Mouse (Mus musculus) gastrocnemius, postnatal 36 days (tissue): ENCODE data around the gene Snai1. TPM values are rescaled to one million over a fixed set of nuclear protein-coding genes. Genes with fewer than 3 reads are reported as not detected.
A peak's percentile ranks its signal among the peaks of the same experiment; 100 is the strongest.

Experiments
- DNase-seq, 2 experiments: peaks; one replicate each; pipeline ENCODE4 v3.0.0; 2022
- intact Hi-C: fragments of 180-260 bp; cut with DNase I; formaldehyde crosslinking; loops from one replicate; pipeline ENCODE4 v1.15.1; 2025
- total RNA-seq, 2 experiments: library from RNA; stranded (reverse); gene quantifications; 2 replicates each; pipeline ENCODE4 v1.2.3; 2021

The Snai1 gene
- total RNA-seq, 2 experiments from 2014 or later = 0.61 to 0.86 TPM

DNA sequence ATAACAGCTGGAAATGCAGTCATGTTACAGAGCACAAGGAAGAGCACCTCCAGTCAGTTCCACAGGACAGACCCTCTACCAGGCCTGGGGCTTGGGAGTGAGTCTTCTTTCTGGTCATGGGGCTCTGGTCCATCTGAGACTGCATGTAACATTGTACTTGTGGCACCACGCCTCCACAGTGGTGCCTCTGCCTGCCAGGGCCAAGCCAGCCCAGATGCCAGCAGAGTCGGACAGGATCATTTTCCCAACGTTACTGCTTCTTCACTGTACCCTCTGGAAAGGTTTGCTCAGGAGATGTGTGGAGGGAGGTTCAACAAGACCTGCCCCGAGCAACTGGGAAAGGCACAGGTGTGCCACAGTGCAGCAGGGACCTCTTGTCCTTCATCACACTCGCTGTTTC lies 22.3 kb upstream of the Snai1 start:
- no peak for DNase-seq

DNA sequence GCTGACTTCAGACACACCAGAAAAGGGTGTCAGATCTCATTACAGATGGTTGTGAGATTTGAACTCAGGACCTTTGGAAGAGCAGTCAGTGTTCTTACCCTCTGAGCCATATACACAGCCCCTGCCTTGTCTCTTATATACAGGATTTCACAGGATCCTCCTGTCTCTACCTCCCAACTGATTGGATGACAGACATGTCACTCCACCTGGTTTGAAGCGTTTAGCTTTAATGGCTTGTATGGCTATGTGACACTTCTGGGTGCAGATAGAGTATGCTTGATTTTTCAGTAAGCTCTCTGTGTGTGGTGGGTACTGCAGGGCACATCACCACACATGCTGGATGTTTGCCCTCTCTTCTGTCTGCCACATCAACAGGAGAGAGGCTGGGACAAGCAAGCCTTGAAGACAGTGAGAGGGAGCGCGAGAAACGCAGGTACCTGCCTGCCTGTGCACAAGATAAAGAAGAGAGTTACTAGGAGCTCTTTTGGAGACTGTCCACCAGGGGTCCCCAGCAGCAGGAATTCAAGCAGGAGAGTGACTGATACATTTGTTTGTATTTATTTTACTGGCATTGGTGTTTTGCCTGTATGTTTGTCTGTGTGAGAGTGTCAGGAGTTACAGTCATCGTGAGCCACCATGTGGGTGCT lies 18.3 kb upstream of the Snai1 start:
- intact Hi-C loops = no loop called here
- DNase-seq = no peak

More for the DNA sequence above, 22.3 kb upstream of the Snai1 start:
- intact Hi-C loops = no loop called here

DNA sequence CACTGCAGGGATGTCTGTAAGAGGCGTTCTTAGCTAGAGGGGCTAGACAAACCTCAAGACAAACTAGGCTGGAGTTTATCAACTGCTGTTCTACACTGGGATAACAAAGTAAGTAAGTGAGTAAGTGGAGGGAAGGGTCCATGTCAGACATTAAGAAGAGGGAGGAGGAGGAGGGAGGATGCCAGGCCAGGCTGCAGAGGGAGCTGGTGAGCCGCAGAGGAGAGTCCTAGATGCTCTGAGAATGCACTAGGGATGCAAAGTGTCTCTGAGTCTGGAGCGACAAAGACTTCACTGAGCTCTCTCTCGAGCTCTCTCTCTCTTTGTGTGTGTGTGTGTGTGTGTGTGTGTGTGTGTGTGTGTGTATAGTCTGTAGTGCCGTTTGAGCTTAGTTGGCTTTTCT lies 9.7 kb upstream of the Snai1 start:
- DNase-seq = no peak
- intact Hi-C loops = no loop called here

DNA sequence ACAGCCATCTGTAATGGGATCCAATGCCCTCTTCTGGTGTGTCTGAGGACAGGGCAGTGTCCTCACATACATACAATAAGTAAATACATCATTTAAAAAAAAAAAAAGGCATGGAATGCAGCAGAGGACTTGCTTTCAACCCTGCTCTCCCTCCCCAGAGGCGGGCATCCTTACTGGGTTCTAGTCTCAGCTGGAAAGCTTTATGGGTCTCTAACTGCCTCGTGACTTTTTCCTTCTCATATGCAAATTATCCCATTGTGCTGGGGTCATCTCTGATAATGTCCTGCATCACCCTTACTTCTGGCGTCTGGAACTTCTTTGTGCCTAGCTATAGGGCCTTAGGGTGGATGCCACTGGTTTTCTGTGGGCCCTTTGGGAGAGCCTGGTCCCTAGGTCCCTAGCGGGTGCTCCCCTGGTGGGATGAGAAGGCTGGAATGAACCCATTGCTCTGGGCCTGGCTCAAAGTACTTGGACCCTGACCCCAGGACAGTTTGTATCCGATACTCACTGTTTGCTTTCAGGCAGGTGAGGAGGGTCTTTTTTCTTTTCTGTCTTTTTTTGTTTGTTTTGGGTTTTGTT lies 8.0 kb upstream of the Snai1 start:
- no peak for DNase-seq
- intact Hi-C loops = loop anchor here (5.0 kb wide), 2 partner anchors 147 to 367 kb away; no protein-coding TSS in a partner anchor

DNA sequence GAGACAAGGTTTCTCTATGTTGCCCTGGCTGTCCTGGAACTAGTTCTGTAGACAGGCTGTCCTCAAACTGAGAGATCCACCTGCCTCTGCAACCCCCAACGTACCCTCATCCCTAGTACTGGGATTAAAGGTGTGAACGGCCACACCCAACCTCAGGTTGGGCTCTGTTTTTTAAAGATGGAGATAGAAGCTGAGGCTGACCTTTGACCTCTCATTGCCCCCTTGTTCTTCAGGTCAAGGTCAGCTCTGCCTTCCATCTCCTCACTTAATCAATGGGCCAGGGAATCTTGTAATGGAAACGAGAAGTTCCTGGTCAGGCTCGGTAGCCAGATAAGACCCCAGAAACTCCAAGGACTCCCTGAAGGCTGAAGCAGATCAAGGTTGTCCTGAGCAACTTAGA lies 7.5 kb upstream of the Snai1 start:
- no peak for DNase-seq
- intact Hi-C loops = loop anchor here (5.0 kb wide), 2 partner anchors 147 to 367 kb away; no protein-coding TSS in a partner anchor

DNA sequence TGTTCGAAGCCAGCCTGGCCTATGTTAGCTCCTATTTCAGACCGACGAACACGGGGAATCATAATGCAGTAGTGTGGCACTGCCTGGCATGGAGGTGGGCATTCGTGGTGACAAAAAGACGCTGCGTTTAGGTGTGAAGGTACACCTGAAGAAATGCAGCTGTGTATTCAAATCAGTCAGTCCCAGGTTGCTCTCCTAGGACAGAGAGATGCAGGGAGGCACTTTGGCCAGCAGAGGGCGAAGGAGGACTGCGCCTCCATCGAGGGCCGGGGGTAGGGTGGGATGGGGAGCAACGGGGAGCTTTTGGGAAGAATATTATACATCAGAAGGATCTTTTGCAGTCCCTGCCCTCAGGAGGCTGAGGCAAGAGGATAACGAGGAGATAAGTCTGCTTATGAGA lies 5.9 kb upstream of the Snai1 start:
- peak in 1 of 2 experiments; percentile 44 for DNase-seq
- intact Hi-C loops = loop anchor here (5.0 kb wide), 2 partner anchors 145 to 365 kb away; no protein-coding TSS in a partner anchor

DNA sequence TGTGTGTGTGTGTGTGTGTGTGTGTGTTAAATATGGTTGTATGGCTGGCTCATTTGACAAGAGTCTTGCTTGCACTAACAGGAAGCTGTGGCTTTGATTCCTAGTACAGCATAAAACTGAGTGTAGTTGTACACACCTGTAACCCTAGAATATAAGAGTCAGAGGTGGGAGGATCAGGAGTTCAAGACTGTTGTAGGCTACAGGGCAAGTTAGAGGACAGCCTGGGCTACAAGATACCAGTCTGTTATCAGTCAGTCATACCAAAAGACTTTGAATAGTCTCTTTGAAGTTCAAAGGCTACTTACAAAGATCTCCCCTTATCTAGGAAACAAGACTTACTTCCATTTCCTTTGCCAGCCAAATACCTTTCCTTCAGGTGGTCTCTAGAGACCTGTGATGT lies 4.1 kb upstream of the Snai1 start:
- intact Hi-C loops = loop anchor here (5.0 kb wide), 2 partner anchors 143 to 363 kb away; no protein-coding TSS in a partner anchor
- no peak for DNase-seq

DNA sequence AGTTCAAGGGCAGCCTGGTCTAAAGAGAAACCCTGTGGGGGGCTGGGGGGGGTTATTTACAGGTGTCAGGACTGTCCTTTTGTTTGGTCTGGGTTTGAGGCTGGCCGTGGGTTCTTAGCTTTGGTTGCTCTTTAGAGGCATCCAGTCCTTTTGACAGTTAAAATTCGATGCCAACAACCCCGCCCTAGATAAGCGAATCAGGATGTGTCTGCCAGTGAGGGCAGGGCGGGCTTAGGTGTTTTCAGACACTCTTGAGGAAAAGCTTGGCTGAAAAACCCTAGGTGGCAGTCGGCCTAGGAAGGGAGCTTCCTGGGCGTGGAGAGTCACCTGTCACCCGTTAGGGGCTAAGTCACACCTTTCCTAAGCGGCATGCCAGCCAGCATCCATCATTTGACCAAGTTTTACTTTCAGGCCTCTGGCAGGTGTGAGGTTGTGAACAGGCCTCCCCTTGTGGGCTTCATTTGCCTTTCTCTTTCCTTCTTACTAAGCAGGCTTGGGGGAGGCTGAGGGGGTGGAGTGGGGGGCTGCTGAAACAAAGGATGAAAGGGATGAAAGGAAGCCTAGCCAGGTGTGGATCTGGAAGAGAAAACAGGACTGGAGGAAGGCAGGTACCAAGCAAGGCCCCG lies 1.6 kb upstream of the Snai1 start:
- intact Hi-C loops = no loop called here
- DNase-seq = no peak

DNA sequence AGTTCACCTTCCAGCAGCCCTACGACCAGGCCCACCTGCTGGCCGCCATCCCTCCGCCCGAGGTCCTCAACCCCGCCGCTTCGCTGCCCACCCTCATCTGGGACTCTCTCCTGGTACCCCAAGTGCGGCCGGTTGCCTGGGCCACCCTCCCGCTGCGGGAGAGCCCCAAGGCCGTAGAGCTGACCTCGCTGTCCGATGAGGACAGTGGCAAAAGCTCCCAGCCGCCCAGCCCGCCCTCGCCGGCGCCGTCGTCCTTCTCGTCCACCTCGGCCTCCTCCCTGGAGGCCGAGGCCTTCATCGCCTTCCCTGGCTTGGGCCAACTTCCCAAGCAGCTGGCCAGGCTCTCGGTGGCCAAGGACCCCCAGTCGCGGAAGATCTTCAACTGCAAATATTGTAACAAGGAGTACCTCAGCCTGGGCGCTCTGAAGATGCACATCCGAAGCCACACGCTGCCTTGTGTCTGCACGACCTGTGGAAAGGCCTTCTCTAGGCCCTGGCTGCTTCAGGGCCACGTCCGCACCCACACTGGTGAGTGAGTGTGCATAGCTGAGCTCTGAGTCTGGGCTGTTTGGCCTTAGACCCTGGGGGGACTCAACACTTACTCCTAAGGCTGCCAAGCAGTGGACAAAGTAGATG lies 794 bp downstream of the Snai1 start:
- intact Hi-C loops = no loop called here
- no peak for DNase-seq

DNA sequence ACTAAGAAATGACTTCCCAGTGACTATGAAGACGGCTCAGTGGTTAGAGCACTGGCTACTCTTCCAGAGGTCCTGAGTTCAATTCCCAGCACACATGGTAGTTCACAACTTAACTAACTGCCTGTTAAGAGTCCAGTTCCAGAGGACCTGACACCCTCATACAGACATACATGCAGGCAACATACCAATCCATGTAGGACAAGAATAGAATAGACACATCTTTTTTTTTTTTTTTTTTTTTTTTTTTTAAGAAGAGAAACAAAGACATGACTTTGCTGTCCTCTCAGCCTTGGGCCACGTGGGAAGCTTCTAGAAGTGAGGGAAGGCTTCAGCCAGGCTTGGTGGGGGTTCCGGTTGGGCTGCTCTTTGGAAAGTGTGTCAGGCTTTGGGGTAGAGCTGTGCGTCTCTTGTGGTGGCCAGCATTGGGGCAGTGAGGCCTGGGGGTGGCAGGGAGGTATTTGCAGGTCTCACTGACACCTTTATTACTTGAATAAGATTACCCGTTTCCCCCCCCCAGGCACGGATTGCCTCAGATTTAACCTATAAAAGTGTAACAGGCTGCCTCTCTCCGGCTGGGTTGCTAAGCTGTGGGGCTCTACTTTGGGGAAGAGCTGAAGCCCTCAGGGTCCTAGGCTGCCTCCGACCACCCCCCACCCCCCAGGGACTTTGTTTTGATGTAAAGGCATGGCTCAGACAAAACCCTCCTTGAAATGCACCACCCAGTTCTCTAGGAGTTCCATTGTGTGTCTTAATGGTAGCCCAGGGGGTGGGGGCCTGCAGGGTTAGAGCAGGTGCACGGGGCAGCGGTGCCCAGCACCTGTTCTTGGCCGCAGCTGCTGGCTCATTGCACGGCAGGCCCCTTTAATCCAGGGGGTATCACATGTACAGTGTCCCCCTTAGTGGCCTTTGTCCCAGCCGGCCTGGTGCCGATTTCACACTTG lies 1.8 kb downstream of the Snai1 start:
- DNase-seq = no peak
- intact Hi-C loops = no loop called here

DNA sequence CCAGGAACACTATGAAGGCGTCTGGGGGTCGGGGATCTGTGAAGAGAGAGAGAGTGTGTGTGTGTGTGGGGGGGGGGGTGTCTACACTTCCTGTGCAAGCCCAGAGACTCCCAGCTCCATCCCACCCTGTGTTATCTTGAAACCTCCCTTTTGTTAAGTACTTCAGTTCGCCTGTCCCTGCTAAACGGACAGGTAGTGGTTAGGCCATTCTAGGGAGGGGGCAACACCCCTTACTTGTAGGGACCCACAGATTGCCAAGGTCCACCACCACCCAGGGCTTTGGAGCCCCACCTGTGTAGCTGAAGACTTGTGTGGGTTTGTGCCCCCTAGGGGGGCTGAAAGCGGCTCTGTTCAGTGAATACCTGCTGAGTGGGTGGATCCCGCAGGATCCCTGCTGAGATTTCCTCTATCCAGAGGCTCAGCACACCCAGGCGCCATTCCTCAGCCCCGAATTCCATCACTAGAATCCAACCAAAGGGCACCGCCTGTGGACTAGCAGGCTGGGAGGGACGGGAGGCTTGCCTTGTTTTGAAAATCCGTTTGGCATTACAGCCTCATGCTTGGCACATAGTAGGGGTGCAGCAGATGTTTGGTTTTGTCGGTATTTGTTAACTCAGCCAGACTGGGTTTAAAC lies 2.6 kb downstream of the Snai1 start:
- intact Hi-C loops = loop anchor here (1.0 kb wide), 1 partner anchor 61 kb away; no protein-coding TSS in a partner anchor
- DNase-seq = no peak

DNA sequence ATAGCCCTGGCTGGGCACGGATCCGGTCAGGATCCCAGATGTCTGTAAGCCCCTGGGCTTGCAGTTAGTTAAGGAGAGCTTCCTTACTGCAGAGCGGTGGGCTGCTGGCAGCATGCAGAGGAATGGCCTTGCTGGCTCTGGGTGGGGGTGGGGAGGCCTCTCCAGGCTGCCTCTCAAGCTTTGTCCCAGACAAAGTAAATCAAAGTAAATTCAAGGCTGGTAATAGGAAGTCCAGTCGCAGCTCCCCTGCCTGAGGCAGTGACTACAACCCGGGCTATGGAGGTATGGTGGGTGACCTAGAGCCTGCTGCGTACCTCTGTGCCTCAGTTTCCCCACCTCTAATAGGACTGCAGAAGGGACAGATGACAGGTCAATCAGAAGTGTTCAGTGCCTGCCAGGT lies 3.3 kb downstream of the Snai1 start:
- no peak for DNase-seq
- intact Hi-C loops = loop anchor here (1.0 kb wide), 1 partner anchor 60 kb away; no protein-coding TSS in a partner anchor

DNA sequence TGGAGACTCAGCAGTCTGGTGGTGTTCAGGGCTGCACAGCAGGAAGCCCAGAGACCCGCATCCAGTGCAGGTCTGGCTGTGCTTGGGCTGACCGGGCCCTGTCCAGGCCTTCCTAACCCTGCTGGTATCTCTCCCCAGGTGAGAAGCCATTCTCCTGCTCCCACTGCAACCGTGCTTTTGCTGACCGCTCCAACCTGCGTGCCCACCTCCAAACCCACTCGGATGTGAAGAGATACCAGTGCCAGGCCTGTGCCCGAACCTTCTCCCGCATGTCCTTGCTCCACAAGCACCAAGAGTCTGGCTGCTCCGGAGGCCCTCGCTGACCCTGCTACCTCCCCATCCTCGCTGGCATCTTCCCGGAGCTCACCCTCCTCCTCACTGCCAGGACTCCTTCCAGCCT lies 3.8 kb downstream of the Snai1 start:
- intact Hi-C loops = loop anchor here (1.0 kb wide), 1 partner anchor 60 kb away; no protein-coding TSS in a partner anchor
- no peak for DNase-seq

DNA sequence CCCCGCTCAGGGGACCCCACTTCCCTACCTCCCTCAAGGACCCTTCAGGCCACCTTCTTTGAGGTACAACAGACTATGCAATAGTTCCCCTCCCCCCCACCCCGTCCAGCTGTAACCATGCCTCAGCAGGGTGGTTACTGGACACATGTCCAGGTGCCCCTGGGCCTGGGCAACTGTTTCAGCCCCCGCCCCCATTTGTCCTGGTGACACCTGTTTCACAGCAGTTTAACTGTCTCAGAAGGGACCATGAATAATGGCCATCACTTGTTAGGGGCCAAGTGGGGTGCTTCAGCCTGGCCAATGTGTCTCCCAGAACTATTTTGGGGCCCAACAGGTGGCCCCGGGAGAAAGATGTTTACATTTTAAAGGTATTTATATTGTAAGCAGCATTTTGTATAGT lies 4.4 kb downstream of the Snai1 start:
- no peak for DNase-seq
- intact Hi-C loops = no loop called here

DNA sequence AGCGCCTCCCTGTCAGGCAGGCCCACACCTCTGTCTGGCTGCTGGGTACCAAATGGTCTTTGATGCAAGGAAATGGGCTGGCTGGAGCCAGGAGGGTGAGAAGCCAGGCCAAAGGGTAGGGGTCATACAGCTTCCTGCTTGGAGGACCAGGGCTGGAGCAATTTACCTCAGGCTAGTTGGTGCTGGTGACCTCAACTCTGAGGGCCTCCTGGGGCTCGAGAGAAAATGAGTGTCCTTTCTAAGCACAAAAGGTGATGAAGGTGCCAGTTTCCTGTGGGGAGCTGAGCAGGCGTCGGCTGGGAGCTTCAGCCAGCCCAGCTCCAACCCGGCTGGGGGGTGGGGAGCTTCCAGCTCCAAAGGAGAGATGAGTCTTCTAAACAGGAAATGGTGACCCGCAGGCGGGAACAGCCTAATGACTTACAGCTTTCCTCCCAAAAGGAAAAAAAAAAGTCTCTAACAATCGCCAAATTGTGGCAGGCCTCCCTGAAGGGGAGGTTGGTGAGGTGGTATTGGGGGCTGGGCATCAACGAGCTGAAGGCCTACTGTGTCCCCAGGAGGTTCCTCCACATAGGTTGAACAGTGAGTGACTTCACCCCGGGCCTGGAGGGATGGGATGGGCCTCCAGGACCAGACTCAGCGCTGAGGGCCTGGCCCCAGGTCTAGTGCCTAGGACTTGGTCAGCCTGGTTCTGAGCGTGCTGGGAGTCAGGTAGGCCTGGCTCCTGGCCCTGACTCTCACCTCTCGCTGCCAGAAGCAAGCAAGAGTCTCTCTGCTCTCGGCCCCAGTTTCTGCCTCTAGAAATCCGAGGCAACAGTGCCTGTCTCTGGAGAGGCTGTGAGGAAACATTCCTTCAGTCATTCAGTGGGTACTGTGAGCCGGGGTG lies 5.4 kb downstream of the Snai1 start:
- intact Hi-C loops = no loop called here
- DNase-seq = peak in 1 of 2 experiments; percentile 48

DNA sequence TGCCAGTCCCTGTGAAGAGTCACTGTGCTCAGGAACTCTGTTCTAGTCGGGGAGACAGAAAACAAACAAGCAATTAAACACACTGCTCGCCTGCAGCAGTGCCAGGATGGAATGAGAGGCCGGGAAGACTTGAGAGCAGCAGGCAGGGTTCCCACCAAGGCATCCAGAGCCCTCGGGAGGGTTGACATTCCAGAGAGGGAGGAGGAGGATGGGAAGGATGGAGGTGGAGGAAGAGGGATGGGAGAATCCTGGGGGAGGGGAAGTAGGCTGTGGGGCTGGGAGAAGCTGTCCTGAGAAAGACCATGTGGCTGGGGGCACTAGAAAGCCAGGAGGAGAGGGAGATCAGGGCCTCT lies 6.0 kb downstream of the Snai1 start:
- DNase-seq = no peak
- intact Hi-C loops = no loop called here

DNA sequence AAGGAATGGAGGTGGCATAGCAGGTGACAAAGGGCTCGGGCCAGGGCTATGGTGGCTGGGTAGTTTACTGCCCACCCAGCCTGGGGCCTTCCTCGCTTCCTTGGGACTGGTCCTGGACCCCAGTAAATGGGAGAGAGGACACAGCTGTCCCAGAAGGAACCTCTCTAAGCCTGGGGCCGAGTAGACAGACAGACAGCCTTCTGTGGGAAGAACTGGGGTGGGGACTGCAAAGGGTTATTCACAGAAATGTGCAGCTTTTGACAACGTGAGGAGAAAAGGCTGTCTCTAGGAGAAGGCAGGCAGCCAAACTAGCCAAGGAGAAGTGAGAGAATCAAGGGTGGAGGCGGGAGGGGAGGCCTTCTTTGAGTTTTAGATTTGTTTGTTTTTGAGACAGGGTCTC lies 6.5 kb downstream of the Snai1 start:
- intact Hi-C loops = no loop called here
- peak in 1 of 2 experiments; percentile 3 for DNase-seq

DNA sequence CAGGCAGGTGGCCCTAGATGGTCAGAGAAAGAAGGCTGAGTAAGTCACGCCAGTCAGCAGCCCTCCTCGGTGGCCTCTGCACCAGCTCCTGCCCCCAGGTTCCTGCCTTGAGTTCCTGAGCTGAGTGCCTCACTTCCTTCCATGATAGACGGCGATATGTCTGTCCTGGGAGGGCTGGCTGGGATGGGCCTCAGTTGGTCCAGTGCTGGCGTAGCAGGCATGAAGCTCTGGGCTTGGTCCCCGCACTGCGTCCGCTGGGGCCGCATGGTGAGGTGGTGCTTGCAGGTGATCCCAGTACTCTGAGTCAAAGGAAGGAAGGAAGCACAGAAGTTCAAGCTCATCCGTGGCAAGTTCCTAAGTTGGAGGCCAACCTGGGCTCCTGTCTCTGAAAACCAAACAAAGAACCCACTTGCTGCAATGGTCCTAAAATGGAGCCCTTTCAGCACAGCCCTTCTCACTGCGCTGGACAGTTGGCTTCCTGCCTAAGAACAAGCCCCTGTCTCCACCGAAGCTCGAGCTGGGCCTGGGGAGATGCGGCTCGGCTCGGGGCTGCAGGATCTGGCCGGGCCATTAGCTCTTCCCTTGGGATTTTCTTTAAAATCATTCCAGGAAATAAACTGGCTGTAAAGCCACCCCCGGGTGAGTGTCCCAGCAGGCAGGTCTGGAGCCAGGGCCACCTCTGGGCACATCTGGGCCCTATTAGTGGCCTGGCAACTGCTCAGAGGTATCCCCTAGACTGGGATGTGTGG lies 8.6 kb downstream of the Snai1 start:
- no peak for DNase-seq
- intact Hi-C loops = no loop called here
